ENCODE assay signal across 12 mouse cellular contexts in the genomic region with DNA sequence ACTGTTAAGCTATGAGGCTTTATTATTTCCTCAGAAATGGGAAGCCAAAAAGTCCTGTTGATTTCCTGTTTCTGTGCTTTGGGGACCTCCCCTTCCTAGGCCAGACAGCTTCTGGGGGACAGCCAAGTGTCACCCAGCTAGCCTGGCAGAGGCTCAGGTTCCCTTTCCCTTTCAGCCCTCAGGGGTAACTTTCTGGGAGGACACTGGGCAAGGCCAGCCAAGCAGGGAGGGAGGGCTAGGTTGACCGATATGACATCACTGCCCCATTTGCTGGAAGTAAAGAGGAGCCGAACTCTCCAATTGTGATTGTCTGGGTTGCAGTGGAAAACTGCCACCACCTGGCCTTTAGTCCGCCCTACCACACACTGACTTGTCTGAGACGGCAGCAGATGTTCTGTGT. TPM values are rescaled to one million over a fixed set of nuclear protein-coding genes. Genes with fewer than 3 reads are reported as not detected.
DNase-seq lines count a peak whose midpoint lies in the region; ATAC-seq and TF ChIP-seq lines count a peak whose summit lies in the region.
"Had no signal": no experiment of that assay in that cellular context is flagged by ENCODE, and none has a peak within 500 bp of the region (broad histone marks: within the 10 kb centered on the region; RNA-seq: fewer than 3 reads in every experiment).

No protein-coding gene starts in this region.

- H3K36me3 ChIP-seq in midbrain, postnatal 0 days (ENCODE audit: insufficient read depth, low read length), result no peaks in the 10 kb centered on the region
- no peaks in the 10 kb centered on the region for H3K36me3 ChIP-seq in midbrain, embryonic 15.5 days (replicated peaks)
- H3K36me3 ChIP-seq in midbrain, embryonic 10.5 days, result no peaks in the 10 kb centered on the region
- H3K36me3 ChIP-seq: heart, embryonic 13.5 days had no signal

- peak; percentile 22 for DNase-seq in gastrocnemius, adult 18-20 months (ENCODE audit: low spot score)
- DNase-seq in gastrocnemius, postnatal 4 days (ENCODE audit: low spot score in 2 of 2), result no peak
- peak; percentile 52 for DNase-seq in midbrain, postnatal 0 days (ENCODE audit: low spot score)
- DNase-seq in kidney, postnatal 25 days, result peak; percentile 72 to 83
- DNase-seq in ovary, postnatal 10 days (ENCODE audit: low spot score), result no peak
- DNase-seq in frontal cortex, postnatal 14 days (ENCODE audit: low spot score in 2 of 2), result no peak
- no peak for DNase-seq in midbrain, embryonic 10.5 days (ENCODE audit: low spot score)

- no peaks in the 10 kb centered on the region for H3K9me3 ChIP-seq in midbrain, postnatal 0 days (ENCODE audit: low read length)
- H3K9me3 ChIP-seq in midbrain, embryonic 15.5 days, result no peaks in the 10 kb centered on the region
- H3K9me3 ChIP-seq in midbrain, embryonic 10.5 days (replicated peaks), result no peaks in the 10 kb centered on the region
- H3K9me3 ChIP-seq: heart, embryonic 13.5 days; megakaryocyte, embryonic 14.5 days had no signal

- H3K27ac ChIP-seq in midbrain, postnatal 0 days (ENCODE audit: low read depth, low read length), result no peak overlapping the region
- no peak overlapping the region for H3K27ac ChIP-seq in midbrain, embryonic 15.5 days
- no peak overlapping the region for H3K27ac ChIP-seq in midbrain, embryonic 10.5 days (replicated peaks)
- H3K27ac ChIP-seq: heart, embryonic 13.5 days had no signal

- no peaks in the 10 kb centered on the region for H3K27me3 ChIP-seq in midbrain, postnatal 0 days (ENCODE audit: insufficient read depth, low read length)
- H3K27me3 ChIP-seq in midbrain, embryonic 15.5 days (replicated peaks), result no peaks in the 10 kb centered on the region
- H3K27me3 ChIP-seq in midbrain, embryonic 10.5 days (ENCODE audit: low read depth, poor library complexity, severe bottlenecking), result no peaks in the 10 kb centered on the region
- H3K27me3 ChIP-seq: heart, embryonic 13.5 days had no signal

- no peak for TF ChIP-seq CTCF in midbrain, postnatal 0 days (IDR thresholded peaks at IDR 0.05)

- no peak overlapping the region for H3K9ac ChIP-seq in midbrain, postnatal 0 days (replicated peaks; ENCODE audit: low read length, poor library complexity, severe bottlenecking)
- no peak overlapping the region for H3K9ac ChIP-seq in midbrain, embryonic 15.5 days
- H3K9ac ChIP-seq: heart, embryonic 13.5 days had no signal

- no peaks in the 10 kb centered on the region for H3K4me1 ChIP-seq in midbrain, postnatal 0 days (ENCODE audit: insufficient read depth, low read length)
- peaks cover 15% of the 10 kb centered on the region; the same call in 1 of the 2 replicates for H3K4me1 ChIP-seq in midbrain, embryonic 15.5 days
- H3K4me1 ChIP-seq in midbrain, embryonic 10.5 days, result peaks cover 21% of the 10 kb centered on the region

- H3K4me3 ChIP-seq in midbrain, postnatal 0 days (ENCODE audit: low read depth, low read length), result no peak overlapping the region
- no peak overlapping the region for H3K4me3 ChIP-seq in midbrain, embryonic 15.5 days
- H3K4me3 ChIP-seq in midbrain, embryonic 10.5 days, result no peak overlapping the region
- H3K4me3 ChIP-seq: heart, embryonic 13.5 days; megakaryocyte, embryonic 14.5 days had no signal

- ATAC-seq in midbrain, postnatal 0 days (ENCODE audit: low FRiP score), result no peak
- ATAC-seq in midbrain, embryonic 15.5 days (replicated peaks), result no peak

- WGBS in midbrain, postnatal 0 days, result 80% methylated on average over 4 of the region's 4 CpGs
- WGBS in midbrain, embryonic 15.5 days, result 72% methylated on average over 4 of the region's 4 CpGs
- 75% methylated on average over 4 of the region's 4 CpGs for WGBS in midbrain, embryonic 10.5 days

- H3K4me2 ChIP-seq in midbrain, postnatal 0 days (ENCODE audit: low read depth, low read length, poor library complexity, severe bottlenecking), result no peak overlapping the region
- no peak overlapping the region for H3K4me2 ChIP-seq in midbrain, embryonic 15.5 days
- H3K4me2 ChIP-seq: heart, embryonic 13.5 days had no signal

RNA-seq across cellular contexts. Expression of a gene that starts 11.1 kb away (rescaled TPM):
- total RNA-seq in gastrocnemius, adult 18-20 months (2021), result not detected
- not detected for total RNA-seq in gastrocnemius, postnatal 4 days (2021)
- 0.14 TPM in 1 of 2 replicates, not detected in the other for total RNA-seq in midbrain, postnatal 0 days (2014; rRNA removed)
- polyA plus RNA-seq in midbrain, postnatal 0 days (2015; fragmentation: Nextera tagmentation; extraction: Ambion mirVana), result not detected in 2 replicates
- polyA plus RNA-seq in midbrain, embryonic 15.5 days (2015; fragmentation: Nextera tagmentation; extraction: Ambion mirVana), result 0.10 TPM in 1 of 2 replicates, not detected in the other
- polyA plus RNA-seq in midbrain, embryonic 10.5 days (2016; fragmentation: Nextera tagmentation; extraction: Ambion mirVana), result not detected in 2 replicates
- total RNA-seq: CH12.LX; neutrophil, adult 5-6 weeks had no signal
- polyA plus RNA-seq: heart, embryonic 13.5 days had no signal

RNA-seq across cellular contexts. Expression of a gene that starts 32.7 kb away (rescaled TPM):
- total RNA-seq in gastrocnemius, adult 18-20 months (2021), result not detected
- under 1 TPM; 0.17 to 0.70 TPM for total RNA-seq in gastrocnemius, postnatal 4 days (2021)
- total RNA-seq in midbrain, postnatal 0 days (2014; rRNA removed), result 16.9 and 21.1 TPM in 2 replicates
- polyA plus RNA-seq in midbrain, postnatal 0 days (2015; fragmentation: Nextera tagmentation; extraction: Ambion mirVana), result 10.2 and 11.9 TPM in 2 replicates
- polyA plus RNA-seq in midbrain, embryonic 15.5 days (2015; fragmentation: Nextera tagmentation; extraction: Ambion mirVana), result 3.9 and 4.4 TPM in 2 replicates
- polyA plus RNA-seq in midbrain, embryonic 10.5 days (2016; fragmentation: Nextera tagmentation; extraction: Ambion mirVana), result 0.15 and 0.23 TPM in 2 replicates
- total RNA-seq: CH12.LX had no signal

RNA-seq across cellular contexts. Expression of a gene that starts 41.2 kb away (rescaled TPM):
- total RNA-seq in gastrocnemius, adult 18-20 months (2021), result 10 to 100 TPM; 15.7 to 16.7 TPM
- 10 to 100 TPM; 21.1 to 21.5 TPM for total RNA-seq in gastrocnemius, postnatal 4 days (2021)
- 21.0 and 31.2 TPM in 2 replicates for total RNA-seq in midbrain, postnatal 0 days (2014; rRNA removed)
- 29.8 and 32.3 TPM in 2 replicates for polyA plus RNA-seq in midbrain, postnatal 0 days (2015; fragmentation: Nextera tagmentation; extraction: Ambion mirVana)
- 39.8 and 42.1 TPM in 2 replicates for polyA plus RNA-seq in midbrain, embryonic 15.5 days (2015; fragmentation: Nextera tagmentation; extraction: Ambion mirVana)
- 56.2 and 56.4 TPM in 2 replicates for polyA plus RNA-seq in midbrain, embryonic 10.5 days (2016; fragmentation: Nextera tagmentation; extraction: Ambion mirVana)

RNA-seq across cellular contexts. Expression of a gene that starts 44.7 kb away (rescaled TPM):
- 10 to 100 TPM; 38.1 to 38.4 TPM for total RNA-seq in gastrocnemius, adult 18-20 months (2021)
- total RNA-seq in gastrocnemius, postnatal 4 days (2021), result 100 to 1,000 TPM; 125 to 132 TPM
- 101 and 138 TPM in 2 replicates for total RNA-seq in midbrain, postnatal 0 days (2014; rRNA removed)
- 134 and 135 TPM in 2 replicates for polyA plus RNA-seq in midbrain, postnatal 0 days (2015; fragmentation: Nextera tagmentation; extraction: Ambion mirVana)
- polyA plus RNA-seq in midbrain, embryonic 15.5 days (2015; fragmentation: Nextera tagmentation; extraction: Ambion mirVana), result 141 and 142 TPM in 2 replicates
- polyA plus RNA-seq in midbrain, embryonic 10.5 days (2016; fragmentation: Nextera tagmentation; extraction: Ambion mirVana), result 267 and 269 TPM in 2 replicates

Comparison
In these comparisons a context has a peak if more than half of its experiments do, and no peak if none do; other contexts are left out.
1. DNase-seq: peak in gastrocnemius, adult 18-20 months (single experiment), midbrain, postnatal 0 days (single experiment) and kidney, postnatal 25 days (2 of 2); none in gastrocnemius, postnatal 4 days (0 of 2), ovary, postnatal 10 days (single experiment), frontal cortex, postnatal 14 days (0 of 2) and midbrain, embryonic 10.5 days (single experiment).
2. RNA of a gene that starts 32.7 kb away (total RNA-seq): 16.9 to 21.1 TPM in midbrain, postnatal 0 days; 0.17 to 0.70 TPM in gastrocnemius, postnatal 4 days and not detected in gastrocnemius, adult 18-20 months; every median in the first group is over 10 times any median in the second.